Mouse (Mus musculus) adrenal gland (tissue): ENCODE data around the gene Unc93b1.

Source experiments
- intact Hi-C: fragments of 180-260 bp; cut with DNase I; formaldehyde crosslinking; loops from one replicate; pipeline ENCODE4 v1.15.1; 2025
- long read RNA-seq, 2 experiments: library from polyadenylated mRNA; unstranded; transcript quantifications; one replicate each; pipeline ENCODE4 v2.0.0; 2020; ENCODE audit warnings: borderline replicate concordance in 1 of 2; ENCODE audit not compliant: insufficient replicate concordance in 1 of 2

Gene Unc93b1
- long read RNA-seq, experiment 1, transcript Unc93b1-203 (11 exons, 2,266 nt) = major isoform, 57 of 69 reads
- long read RNA-seq, experiment 1, partial matches to known transcripts = 3 of 69 reads
- long read RNA-seq, experiment 1, other reads (novel, unspliced or antisense) = 5 of 69 reads
- long read RNA-seq, experiment 2, transcript Unc93b1-203 (11 exons, 2,266 nt) = major isoform, 38 of 51 reads
- long read RNA-seq, experiment 2, partial matches to known transcripts = 4 of 51 reads
- long read RNA-seq, experiment 2, other reads (novel, unspliced or antisense) = 8 of 51 reads

DNA sequence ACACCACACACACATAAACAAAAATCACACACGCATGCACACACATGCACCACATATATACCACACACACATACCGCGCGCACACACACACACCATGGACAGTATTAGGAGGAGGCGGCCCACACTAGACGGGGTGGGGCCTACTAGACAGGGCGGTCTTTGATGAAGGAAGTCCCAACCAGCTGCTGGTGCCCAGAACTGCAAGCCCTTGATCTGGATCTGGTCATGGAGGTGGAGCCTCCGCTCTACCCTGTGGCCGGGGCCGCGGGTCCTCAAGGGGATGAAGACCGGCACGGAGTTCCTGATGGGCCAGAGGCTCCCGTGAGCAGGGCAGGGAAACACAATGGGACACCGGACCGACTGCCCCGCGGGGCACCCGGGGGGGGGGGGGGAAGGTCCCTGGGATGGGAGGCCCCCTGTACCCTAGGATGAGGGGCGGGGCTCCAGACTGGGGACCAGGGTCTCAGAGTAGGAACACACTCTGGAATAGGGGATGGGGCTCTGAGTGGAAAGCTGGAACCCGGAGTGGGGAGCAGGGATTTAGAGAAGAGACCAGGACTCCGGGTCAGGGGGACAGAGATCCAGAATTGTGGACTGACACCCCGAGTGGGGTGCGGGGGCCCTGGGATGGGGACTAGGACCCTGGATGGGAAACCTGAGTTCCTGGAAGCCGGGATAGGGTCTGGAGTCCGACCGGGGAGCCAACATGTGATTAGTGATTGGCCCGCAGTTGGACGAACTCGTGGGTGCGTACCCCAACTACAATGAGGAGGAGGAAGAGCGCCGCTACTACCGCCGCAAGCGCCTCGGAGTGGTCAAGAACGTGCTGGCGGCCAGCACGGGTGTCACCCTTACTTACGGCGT, at the start of gene Unc93b1:
Gene Unc93b1, plus strand, starts transcription at position 155 of the 864 bp plus-strand sequence.
- intact Hi-C loops = no loop called here

DNA sequence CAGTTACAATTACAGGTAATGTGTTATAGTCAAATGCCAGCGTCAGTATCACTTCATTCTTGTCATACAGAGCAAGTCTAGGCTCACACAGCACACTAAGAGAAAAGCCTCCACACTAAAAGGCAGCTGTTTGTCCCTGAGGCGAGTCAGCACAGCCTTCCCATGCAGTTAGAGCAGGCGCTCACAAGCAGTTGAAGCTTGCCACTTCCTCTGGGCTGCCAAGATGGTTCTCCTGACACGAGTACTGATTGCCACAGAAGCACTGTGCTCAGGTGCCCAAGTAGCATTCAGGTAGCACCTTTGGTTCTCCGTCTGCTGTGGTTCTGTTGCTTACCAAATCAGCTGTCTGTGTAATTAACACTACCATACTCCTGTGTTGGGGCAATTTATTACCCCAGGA, 45.9 kb upstream of the Unc93b1 start:
- intact Hi-C loops = no loop called here

GRCm38 (mm10) chr19:3890181-3890580, 44.8 kb upstream of the Unc93b1 start:
- intact Hi-C loops = no loop called here

- intact Hi-C loops = no loop called here
Measured at GRCm38 (mm10) chr19:3893545-3894116, 41.4 kb upstream of the Unc93b1 start.

DNA sequence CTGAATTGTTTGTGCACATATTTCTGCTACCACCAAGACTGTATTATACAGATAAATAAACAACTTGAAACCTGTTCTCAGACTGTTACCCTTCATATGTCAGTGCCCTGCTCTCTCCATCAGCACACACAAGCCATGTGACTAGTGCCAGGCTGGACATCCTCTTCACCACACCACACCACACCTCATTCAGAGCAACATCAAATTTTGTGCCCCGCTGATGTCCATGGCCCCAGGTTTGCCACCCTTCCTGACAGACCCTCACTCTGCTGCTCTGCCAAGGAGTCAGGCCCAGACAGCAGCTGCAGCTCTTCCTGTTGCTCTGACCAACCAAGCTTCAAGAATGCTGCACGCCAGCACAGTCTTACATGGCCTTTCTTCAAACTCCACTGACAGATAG, 40.7 kb upstream of the Unc93b1 start:
- intact Hi-C loops = no loop called here

DNA sequence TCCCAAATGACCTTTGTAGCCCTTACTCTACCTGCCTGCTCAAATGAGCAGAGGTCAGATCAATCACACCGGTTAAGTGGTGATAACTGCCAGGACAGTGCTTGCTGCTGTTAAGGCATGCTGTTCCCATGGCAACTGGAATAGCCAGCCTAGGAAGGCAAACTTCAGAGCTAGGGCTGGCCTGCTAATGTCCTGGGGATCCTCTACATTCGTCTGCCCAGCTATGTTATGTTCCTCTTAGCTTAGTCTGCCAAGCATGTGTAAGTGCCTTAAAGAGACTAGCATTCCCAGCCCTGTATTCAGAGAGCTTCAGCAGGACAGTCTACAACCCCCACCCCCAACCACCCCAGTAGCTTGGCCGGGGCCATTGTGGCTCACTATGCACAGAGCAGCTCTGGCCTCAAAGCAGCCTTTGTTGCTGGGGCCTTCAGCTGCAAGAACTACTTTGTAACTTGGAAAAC, 39.8 kb upstream of the Unc93b1 start:
- intact Hi-C loops = no loop called here

DNA sequence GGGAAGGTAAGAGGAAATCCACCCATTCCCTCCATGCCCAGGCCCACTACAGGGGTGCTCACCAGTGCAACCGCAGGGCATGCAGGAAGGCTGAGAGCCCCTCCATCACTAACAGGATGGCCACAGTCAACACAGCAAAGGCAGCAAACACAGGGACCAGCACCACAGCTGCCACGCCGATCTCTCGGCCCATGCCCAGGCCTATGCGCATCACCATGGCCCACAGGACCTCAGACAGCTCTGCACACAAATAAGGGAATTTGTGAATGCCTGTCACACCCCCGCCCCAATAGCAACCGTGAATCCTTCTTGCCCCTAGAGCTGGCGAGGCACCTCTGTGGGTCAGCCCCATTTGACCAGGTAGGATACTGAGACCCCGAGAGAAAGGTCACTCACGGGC, 38.8 kb upstream of the Unc93b1 start:
- intact Hi-C loops = no loop called here

DNA sequence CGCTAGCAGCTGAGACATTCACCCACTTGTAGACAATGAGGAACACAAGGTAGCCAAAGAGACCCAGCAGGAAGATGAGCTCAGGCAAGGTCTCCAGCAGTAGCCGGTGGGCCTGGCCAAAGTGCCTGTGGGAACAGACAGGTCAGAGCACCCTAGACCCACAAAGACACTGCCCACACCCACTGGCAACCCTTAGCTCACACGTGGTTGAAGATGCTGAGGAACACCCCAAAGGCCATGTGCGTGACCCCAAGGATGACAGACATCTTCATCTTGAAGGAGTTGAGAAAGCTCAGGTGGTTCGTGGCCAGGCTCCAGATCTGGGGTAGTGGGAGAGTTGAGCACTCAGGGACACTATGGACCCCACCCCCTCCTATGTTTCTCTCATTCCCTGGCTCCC, 37.4 kb upstream of the Unc93b1 start:
- intact Hi-C loops = no loop called here

DNA sequence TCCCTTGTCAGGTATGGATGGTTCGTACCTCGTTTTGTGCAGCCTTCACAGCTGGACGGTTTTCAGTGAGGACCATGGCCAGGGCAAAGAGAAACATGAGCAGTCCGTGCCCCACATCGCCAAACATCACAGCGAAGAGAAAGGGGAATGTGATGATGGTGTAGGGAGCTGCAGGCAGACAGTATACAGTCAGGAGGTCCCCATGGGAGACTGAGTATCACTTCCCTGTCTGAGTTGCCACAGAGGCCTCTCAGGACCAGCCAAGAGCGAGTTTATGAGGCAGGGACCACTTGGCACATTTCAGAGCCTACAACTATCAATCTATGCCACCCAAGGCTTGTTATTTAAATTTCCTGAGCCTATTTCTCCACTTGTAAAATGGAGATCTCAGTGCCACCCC, 36.0 kb upstream of the Unc93b1 start:
- intact Hi-C loops = no loop called here

GRCm38 (mm10) chr19:3899618-3900017, 35.4 kb upstream of the Unc93b1 start:
- intact Hi-C loops = no loop called here

DNA sequence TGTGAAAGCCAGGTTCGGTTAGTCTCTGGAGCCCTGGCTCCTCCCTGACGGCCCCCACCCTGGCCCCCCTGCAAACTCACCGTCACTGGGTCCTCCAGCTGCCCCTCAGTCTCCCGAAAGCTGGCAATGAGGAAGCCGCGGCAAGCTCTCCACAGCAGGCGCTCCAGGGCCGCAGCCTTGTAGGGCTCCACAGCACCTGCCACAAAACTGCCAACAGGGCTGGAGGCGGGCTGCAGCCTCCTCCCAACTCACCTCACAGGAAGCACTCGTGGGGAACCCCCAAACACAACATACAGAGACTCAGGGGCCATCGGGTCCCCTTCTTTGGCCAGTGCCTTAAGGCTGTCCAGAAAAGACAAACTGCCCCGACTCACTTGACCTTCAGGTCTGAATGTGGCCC, 32.0 kb upstream of the Unc93b1 start:
- intact Hi-C loops = no loop called here

DNA sequence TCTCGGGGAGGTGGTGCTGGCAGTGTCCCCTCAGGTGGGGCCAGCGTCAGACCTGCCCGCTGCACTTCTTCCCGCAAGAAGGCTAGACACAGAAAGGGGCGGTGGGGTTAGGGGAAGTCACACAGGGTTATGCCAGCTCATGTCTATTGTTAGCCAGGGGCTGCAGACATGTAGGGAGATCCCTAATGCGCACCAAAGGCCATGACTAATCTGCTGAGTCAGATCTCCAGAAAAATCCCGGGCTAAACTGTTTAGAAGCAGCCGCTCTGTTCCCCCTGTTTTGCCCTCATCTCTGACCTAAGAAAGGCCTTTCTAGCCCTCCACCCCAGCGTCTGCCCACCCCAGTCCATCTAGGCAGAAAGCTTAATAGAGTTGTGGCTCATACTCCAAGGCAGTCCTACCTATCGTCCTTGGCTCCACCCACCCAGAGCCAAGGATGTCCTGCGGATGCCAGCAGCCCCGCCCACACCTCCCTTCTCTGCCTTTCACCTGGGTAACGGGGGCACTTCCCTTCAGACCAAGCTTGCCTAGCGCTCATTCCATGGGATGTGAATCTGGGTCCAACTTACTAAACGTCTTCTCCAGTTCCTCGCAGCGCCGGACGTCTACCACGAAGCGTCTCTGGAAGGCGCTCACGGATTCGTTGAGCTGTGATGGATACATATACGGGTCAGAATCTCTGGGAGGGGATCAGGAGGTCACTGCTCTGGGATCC, 31.2 kb upstream of the Unc93b1 start:
- intact Hi-C loops = no loop called here

DNA sequence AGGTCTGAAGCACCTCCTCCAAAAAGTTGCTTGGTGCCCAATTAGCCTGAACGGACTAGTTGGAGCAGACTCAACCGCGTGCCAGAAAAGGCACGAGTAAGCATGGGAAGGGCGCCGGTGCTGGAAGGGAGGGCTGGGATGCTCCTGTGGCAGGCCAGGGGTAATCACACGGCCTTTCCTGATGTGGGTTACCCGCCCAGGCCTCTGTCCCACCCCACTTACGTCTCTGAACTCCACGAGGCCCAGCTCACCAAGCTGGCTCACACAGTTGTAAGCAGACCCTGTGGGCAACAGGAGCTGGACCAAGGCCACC, 30.7 kb upstream of the Unc93b1 start:
- intact Hi-C loops = no loop called here

DNA sequence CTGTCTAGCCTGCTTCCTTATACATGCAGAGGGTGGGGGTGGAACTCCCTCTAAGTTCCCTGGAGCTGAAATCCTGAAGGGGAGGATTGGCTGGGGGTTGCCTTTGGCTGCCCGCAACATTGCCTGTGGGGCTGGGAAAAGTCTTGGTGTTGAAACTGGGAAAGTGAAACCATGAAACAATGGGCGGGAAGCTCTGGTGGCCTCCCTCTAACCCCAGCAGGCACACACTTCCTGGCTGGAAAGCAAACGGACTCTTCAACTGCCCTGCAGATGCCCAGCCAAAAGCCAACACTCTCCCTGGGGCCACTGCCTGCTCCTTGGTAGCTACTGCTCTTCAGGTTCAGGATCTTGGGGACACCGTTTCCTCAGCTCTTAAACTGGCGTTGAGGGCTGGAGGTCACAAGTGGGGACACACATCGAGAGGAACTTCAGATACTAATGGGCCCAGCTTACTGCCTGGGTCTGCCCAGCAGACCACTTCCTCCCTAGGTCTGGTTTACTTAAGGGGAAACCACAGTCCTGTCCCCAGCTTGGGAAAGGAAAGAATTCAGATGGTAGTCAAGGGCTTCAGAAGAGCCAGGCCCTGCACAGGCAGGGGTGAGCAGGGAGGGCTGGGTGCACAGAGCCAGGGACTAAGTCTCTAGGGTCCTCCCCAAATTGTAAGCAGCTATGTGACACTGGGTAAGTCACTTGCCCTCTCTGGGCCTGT, 29.6 kb upstream of the Unc93b1 start:
- intact Hi-C loops = no loop called here

DNA sequence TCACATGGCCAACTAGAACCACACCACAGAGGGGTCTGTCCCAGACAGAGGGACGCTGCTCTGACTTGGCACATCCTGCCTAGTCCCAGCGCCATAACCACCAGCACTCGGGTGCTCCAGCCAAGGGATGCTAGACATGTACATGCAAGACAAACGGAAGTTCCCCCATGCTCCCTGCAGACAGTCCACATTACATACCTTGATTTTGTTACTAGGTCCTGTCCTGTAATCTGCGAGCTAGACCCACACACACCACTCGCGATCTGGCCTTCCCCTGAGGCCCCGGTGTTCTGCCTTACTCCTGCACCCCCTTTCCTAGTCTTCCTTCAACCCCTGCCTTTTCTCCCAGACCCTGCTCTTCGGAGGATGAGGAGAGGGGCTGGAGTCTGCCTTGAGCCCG, 28.7 kb upstream of the Unc93b1 start:
- intact Hi-C loops = no loop called here

GRCm38 (mm10) chr19:3906795-3907786, 27.9 kb upstream of the Unc93b1 start, which contains the start of gene Tcirg1:
Gene Tcirg1, minus strand, starts transcription at chr19:3907133.
- intact Hi-C loops = no loop called here

DNA sequence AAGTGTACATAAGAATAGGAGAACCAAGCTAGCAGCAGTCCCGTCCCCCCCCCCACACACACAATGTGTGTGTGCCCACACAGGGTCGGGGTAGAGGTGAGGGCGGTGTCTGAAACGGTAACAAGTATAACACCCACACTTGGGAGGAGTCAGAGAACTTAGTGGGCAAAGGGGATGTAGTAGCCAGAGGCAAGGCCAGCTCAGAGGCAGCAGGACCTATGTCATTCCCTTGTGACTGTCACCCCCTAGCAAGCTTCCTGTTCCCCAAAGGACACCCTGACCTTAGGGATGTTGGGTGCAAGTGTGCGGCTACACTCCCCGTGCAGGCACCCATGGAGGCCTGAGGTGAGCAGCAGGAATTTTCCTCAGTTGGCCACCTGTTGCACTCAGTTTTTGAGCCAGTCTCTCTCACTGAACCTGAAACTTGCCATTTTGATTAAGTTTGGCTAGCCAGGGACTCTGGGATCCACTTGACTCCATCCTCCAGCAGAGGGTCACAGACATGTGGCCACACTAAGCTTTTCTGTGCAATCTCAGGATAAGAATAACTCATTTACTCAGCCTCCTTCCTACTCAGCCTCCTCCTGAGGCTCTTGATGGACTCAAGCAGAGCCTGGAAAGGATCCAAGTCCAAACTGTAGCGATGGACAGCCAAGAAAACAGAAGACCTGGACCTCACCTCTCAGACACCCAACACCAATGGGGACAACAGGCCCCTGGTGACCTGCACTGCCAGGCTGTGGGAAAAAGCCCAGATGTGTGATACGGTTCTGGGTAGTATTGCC, 26.9 kb upstream of the Unc93b1 start:
- intact Hi-C loops = no loop called here

GRCm38 (mm10) chr19:3910206-3910605, 24.8 kb upstream of the Unc93b1 start:
- intact Hi-C loops = no loop called here
